Mouse (Mus musculus): ENCODE data around the gene Fgd6.

DNA sequence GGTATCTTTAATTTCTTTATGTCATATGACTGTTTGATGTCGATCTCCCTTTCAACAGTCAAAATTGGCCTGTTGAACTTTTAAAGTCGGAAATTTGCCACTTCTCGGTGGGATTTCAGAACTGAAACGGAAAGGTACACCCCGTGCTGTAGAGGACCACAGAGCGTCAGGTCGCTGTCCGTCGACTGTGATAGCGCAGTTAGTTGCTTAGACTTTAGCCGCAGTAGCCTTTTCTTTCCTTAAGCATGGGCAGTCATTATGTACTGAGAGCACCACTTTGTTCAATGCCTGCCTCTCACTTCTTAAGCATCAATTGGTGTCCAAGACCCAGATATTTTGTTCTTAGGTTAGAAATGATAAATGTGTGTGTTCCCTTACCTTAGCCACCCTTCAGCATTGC lies 136.3 kb downstream of the Fgd6 start:
- TF ChIP-seq POLR2A (IDR thresholded peaks at IDR 0.05; ENCODE audit: low read depth, low read length) (no peak), CTCF (IDR thresholded peaks at IDR 0.05; ENCODE audit: extremely low read depth, insufficient read length, insufficient replicate concordance, low read depth, low read length) (no peak)
